Comparison of ENCODE assay signal across 9 mouse cellular contexts in genomic region chrX:106080811-106081443, GRCm38 (mm10). TPM values are rescaled to one million over a fixed set of nuclear protein-coding genes. Genes with fewer than 3 reads are reported as not detected.
DNase-seq lines count a peak whose midpoint lies in the region; ATAC-seq and TF ChIP-seq lines count a peak whose summit lies in the region.
"Had no signal": no experiment of that assay in that cellular context is flagged by ENCODE, and none has a peak within 500 bp of the region (broad histone marks: within the 10 kb centered on the region; RNA-seq: fewer than 3 reads in every experiment).

No protein-coding gene starts in this region.

- 46% methylated on average over 13 of the region's 13 CpGs for WGBS in midbrain, embryonic 10.5 days
- 36% methylated on average over 13 of the region's 13 CpGs for WGBS in midbrain, embryonic 16.5 days
- WGBS in liver, postnatal 0 days (ENCODE audit: insufficient replicate concordance): 53% methylated on average over 13 of the region's 13 CpGs
- WGBS in stomach, postnatal 0 days: 44% methylated on average over 13 of the region's 13 CpGs

- DNase-seq in adrenal gland, postnatal 14 days: peak; percentile 9
- DNase-seq in adrenal gland, postnatal 36 days: no peak
- peak; percentile 11 for DNase-seq in midbrain, embryonic 10.5 days (ENCODE audit: low spot score)
- DNase-seq in liver, postnatal 0 days: peak; percentile 13
- peak; percentile 39 for DNase-seq in stomach, postnatal 0 days (ENCODE audit: low spot score)
- DNase-seq in thymus, postnatal 25 days: no peak
- no peak for DNase-seq in spleen, adult 12 weeks (ENCODE audit: low spot score)

- no peak overlapping the region for H3K9ac ChIP-seq in midbrain, embryonic 16.5 days (ENCODE audit: low read depth, low read length)
- H3K9ac ChIP-seq in liver, postnatal 0 days (replicated peaks): no peak overlapping the region
- H3K9ac ChIP-seq in stomach, postnatal 0 days (ENCODE audit: low read length): no peak overlapping the region

- ATAC-seq in midbrain, embryonic 16.5 days: no peak
- peak; percentile 47; the same call in 1 of the 2 replicates for ATAC-seq in liver, postnatal 0 days
- peak; percentile 78 for ATAC-seq in stomach, postnatal 0 days (ENCODE audit: low FRiP score, low TSS enrichment)

- H3K4me3 ChIP-seq in midbrain, embryonic 10.5 days: no peak overlapping the region
- no peak overlapping the region for H3K4me3 ChIP-seq in midbrain, embryonic 16.5 days (ENCODE audit: low read depth, low read length)
- H3K4me3 ChIP-seq in liver, postnatal 0 days (ENCODE audit: low read depth, low read length): no peak overlapping the region
- H3K4me3 ChIP-seq in stomach, postnatal 0 days (ENCODE audit: low read depth, low read length): no peak overlapping the region
- H3K4me3 ChIP-seq: myocyte had no signal

- TF ChIP-seq CTCF in liver, postnatal 0 days (IDR thresholded peaks at IDR 0.05; ENCODE audit: low read depth): no peak
- TF ChIP-seq CTCF in stomach, postnatal 0 days (IDR thresholded peaks at IDR 0.05; ENCODE audit: low read depth): no peak

- peaks cover 6% of the 10 kb centered on the region; the same call in 1 of the 2 replicates for H3K36me3 ChIP-seq in midbrain, embryonic 10.5 days
- no peaks in the 10 kb centered on the region for H3K36me3 ChIP-seq in midbrain, embryonic 16.5 days (ENCODE audit: control insufficient read depth, insufficient read depth, low read length)
- no peaks in the 10 kb centered on the region; the same call in 1 of the 2 replicates for H3K36me3 ChIP-seq in liver, postnatal 0 days (replicated peaks; ENCODE audit: insufficient read depth, low read length)
- no peaks in the 10 kb centered on the region for H3K36me3 ChIP-seq in stomach, postnatal 0 days (ENCODE audit: control insufficient read depth, insufficient read depth, low read length)

- H3K4me2 ChIP-seq in midbrain, embryonic 16.5 days (ENCODE audit: low read length): no peak overlapping the region
- H3K4me2 ChIP-seq in liver, postnatal 0 days (ENCODE audit: low read depth, low read length): no peak overlapping the region
- H3K4me2 ChIP-seq in stomach, postnatal 0 days (replicated peaks; ENCODE audit: low read depth): no peak overlapping the region

- H3K9me3 ChIP-seq in midbrain, embryonic 10.5 days (replicated peaks): no peaks in the 10 kb centered on the region
- H3K9me3 ChIP-seq in midbrain, embryonic 16.5 days (replicated peaks; ENCODE audit: control insufficient read depth, low read length, poor library complexity, severe bottlenecking): no peaks in the 10 kb centered on the region
- no peaks in the 10 kb centered on the region; the same call in 1 of the 2 replicates for H3K9me3 ChIP-seq in liver, postnatal 0 days (ENCODE audit: low read length)
- H3K9me3 ChIP-seq in stomach, postnatal 0 days (ENCODE audit: control insufficient read depth, low read length): no peaks in the 10 kb centered on the region

- peaks cover 5% of the 10 kb centered on the region; the same call in 1 of the 2 replicates for H3K4me1 ChIP-seq in midbrain, embryonic 10.5 days
- no peaks in the 10 kb centered on the region for H3K4me1 ChIP-seq in midbrain, embryonic 16.5 days (ENCODE audit: control insufficient read depth, insufficient read depth, low read length)
- H3K4me1 ChIP-seq in liver, postnatal 0 days (ENCODE audit: insufficient read depth): no peaks in the 10 kb centered on the region
- H3K4me1 ChIP-seq in stomach, postnatal 0 days (replicated peaks; ENCODE audit: control insufficient read depth, insufficient read depth): no peaks in the 10 kb centered on the region

- peaks cover 46% of the 10 kb centered on the region for H3K27me3 ChIP-seq in midbrain, embryonic 10.5 days (ENCODE audit: low read depth, poor library complexity, severe bottlenecking)
- no peaks in the 10 kb centered on the region for H3K27me3 ChIP-seq in midbrain, embryonic 16.5 days (ENCODE audit: control insufficient read depth, insufficient read depth, low read depth, low read length)
- H3K27me3 ChIP-seq in liver, postnatal 0 days (ENCODE audit: insufficient read depth, low read length): no peaks in the 10 kb centered on the region
- no peaks in the 10 kb centered on the region for H3K27me3 ChIP-seq in stomach, postnatal 0 days (ENCODE audit: control insufficient read depth, insufficient read depth, low read length)

- no peak for TF ChIP-seq EP300 in liver, postnatal 0 days (IDR thresholded peaks at IDR 0.05; ENCODE audit: low read depth)
- TF ChIP-seq EP300 in stomach, postnatal 0 days (optimal IDR thresholded peaks at IDR 0.05): no peak

- peak overlapping the region; percentile 49 for H3K27ac ChIP-seq in midbrain, embryonic 10.5 days (replicated peaks)
- no peak overlapping the region for H3K27ac ChIP-seq in midbrain, embryonic 16.5 days (ENCODE audit: low read length)
- peak overlapping the region; percentile 13; the same call in 1 of the 2 replicates for H3K27ac ChIP-seq in liver, postnatal 0 days (ENCODE audit: low read depth)
- peak overlapping the region; percentile 31; the same call in 1 of the 2 replicates for H3K27ac ChIP-seq in stomach, postnatal 0 days (replicated peaks)

RNA-seq across cellular contexts. Expression of gene Atp7a, which starts 53.9 kb away (rescaled TPM):
- total RNA-seq in adrenal gland, postnatal 14 days (2021): 30.0 and 31.6 TPM in 2 replicates
- total RNA-seq in adrenal gland, postnatal 36 days (2021): 10 to 100 TPM; 43.6 to 44.4 TPM
- polyA plus RNA-seq in midbrain, embryonic 10.5 days (2016; fragmentation: Nextera tagmentation; extraction: Ambion mirVana): 19.7 and 22.6 TPM in 2 replicates
- polyA plus RNA-seq in midbrain, embryonic 16.5 days (2015; fragmentation: Nextera tagmentation; extraction: Ambion mirVana): 13.9 and 15.4 TPM in 2 replicates
- 3.1 and 4.9 TPM in 2 replicates for polyA plus RNA-seq in liver, postnatal 0 days (2015; fragmentation: Nextera tagmentation; extraction: Ambion mirVana)
- polyA plus RNA-seq in stomach, postnatal 0 days (2015; fragmentation: Nextera tagmentation; extraction: Ambion mirVana): 11.4 and 11.6 TPM in 2 replicates

Comparison
In these comparisons a context has a peak if more than half of its experiments do, and no peak if none do; other contexts are left out.
1. DNase-seq: peak in adrenal gland, postnatal 14 days (single experiment), midbrain, embryonic 10.5 days (single experiment), liver, postnatal 0 days (single experiment) and stomach, postnatal 0 days (single experiment); none in adrenal gland, postnatal 36 days (0 of 2), thymus, postnatal 25 days (single experiment) and spleen, adult 12 weeks (single experiment).